Mouse (Mus musculus) stomach, embryonic 14.5 days (tissue): ENCODE data around the gene Sez6l. TPM values are rescaled to one million over a fixed set of nuclear protein-coding genes. Genes with fewer than 3 reads are reported as not detected.

Experiments used
- ATAC-seq: fragments of 200-750 bp; cut with Nextera tagmentation; 2 replicates; pipeline ENCODE4 v1.8.0; 2017; ENCODE audit warnings: low read depth, moderate TSS enrichment; ENCODE audit not compliant: insufficient number of reproducible peaks, insufficient read depth, low FRiP score
- H3K27ac ChIP-seq: fragments of 300-500 bp; sonication (generic); 2 replicates; pipeline ENCODE4 v1.5.1; 2014; ENCODE audit warnings: mild to moderate bottlenecking, low read length, moderate library complexity, mixed read lengths
- H3K27me3 ChIP-seq: fragments of 300-500 bp; sonication (generic); 2 replicates; pipeline ENCODE4 v1.6.1; 2014; ENCODE audit warnings: low read length, control low read depth, mixed read lengths; ENCODE audit not compliant: control insufficient read depth, insufficient read depth
- H3K36me3 ChIP-seq: fragments of 300-500 bp; sonication (generic); 2 replicates; pipeline ENCODE4 v1.6.1; 2014; ENCODE audit warnings: mild to moderate bottlenecking, control low read depth, low read length, moderate library complexity, mixed read lengths; ENCODE audit not compliant: control insufficient read depth, insufficient read depth
- H3K4me1 ChIP-seq: fragments of 300-500 bp; sonication (generic); 2 replicates; pipeline ENCODE4 v1.6.1; 2014; ENCODE audit warnings: low read length, control low read depth, mixed read lengths; ENCODE audit not compliant: control insufficient read depth, insufficient read depth
- H3K4me2 ChIP-seq: fragments of 300-500 bp; sonication (generic); replicated peaks from 2 replicates; pipeline ENCODE4 v1.6.1; 2014; ENCODE audit warnings: low read depth, low read length, control low read depth
- H3K4me3 ChIP-seq: fragments of 300-500 bp; sonication (generic); 2 replicates; pipeline ENCODE4 v1.5.1; 2014; ENCODE audit warnings: low read depth, low read length, control low read depth
- H3K9ac ChIP-seq: fragments of 300-500 bp; sonication (generic); replicated peaks from 2 replicates; pipeline ENCODE4 v1.6.1; 2014; ENCODE audit warnings: low read depth, mild to moderate bottlenecking, control low read depth, low read length, moderate library complexity, mixed read lengths
- H3K9me3 ChIP-seq: fragments of 300-500 bp; sonication (generic); 2 replicates; pipeline ENCODE4 v1.6.1; 2016; ENCODE audit warnings: low read depth, low read length, control low read depth; ENCODE audit not compliant: control insufficient read depth
- WGBS: fragments of 180-500 bp; shearing (Covaris S2); extraction: QIAGEN DNeasy Blood & Tissue Kit; methylation state at CpG from one replicate; pipeline ENCODE4 v1.1.7; 2014; 5-methylcytosine and 5-hydroxymethylcytosine counted together
- polyA plus RNA-seq: library from polyadenylated mRNA; unstranded; fragments of >200 nt; fragmentation: Nextera tagmentation; extraction: Ambion mirVana; gene quantifications from 2 replicates; pipeline ENCODE4 v1.2.1, GENCODE M21; 2014

Sez6l gene
- polyA plus RNA-seq, 1 experiment from 2014 or later: 2.3 TPM

GRCm38 (mm10) chr5:112394779-112395443 is 182.1 kb downstream of the Sez6l start, which contains the start of gene Asphd2:
Gene Asphd2, minus strand, starts transcription at chr5:112394866.
- Histone ChIP-seq H3K36me3 (no peaks in the 10 kb centered on the region), H3K4me3 (peak within 1 kb of the TSS; percentile 33), H3K27me3 (no peaks in the 10 kb centered on the region), H3K9ac (peak within 1 kb of the TSS; percentile 4; the same call in 1 of the 2 replicates), H3K4me2 (peak within 1 kb of the TSS; percentile 68), H3K9me3 (no peaks in the 10 kb centered on the region), H3K27ac (peak within 1 kb of the TSS; percentile 62; the same call in 1 of the 2 replicates), H3K4me1 (no peaks in the 10 kb centered on the region)
- under 1% methylated on average over 62 of the region's 67 CpGs for WGBS
- ATAC-seq: peak; percentile 85

DNA sequence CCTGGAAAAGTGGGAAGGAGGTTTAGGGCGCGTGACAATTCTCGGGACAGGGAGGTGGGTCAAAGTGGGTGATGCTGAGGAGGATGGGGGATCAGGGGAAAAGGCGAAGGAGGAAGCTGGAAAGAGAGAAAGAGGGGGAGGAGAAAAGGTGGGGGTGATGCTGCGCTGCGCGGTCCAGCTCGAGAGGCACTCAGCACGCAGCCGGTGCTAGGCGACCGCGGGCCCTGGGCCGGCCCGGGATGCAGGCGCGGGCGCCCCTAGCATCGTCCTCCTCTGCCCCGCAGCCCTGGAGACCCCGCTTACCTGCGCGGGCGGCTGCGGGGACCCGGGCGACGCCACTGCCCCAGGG is 182.6 kb downstream of the Sez6l start:
- no peaks in the 10 kb centered on the region for H3K27me3 ChIP-seq
- no peaks in the 10 kb centered on the region for H3K4me1 ChIP-seq
- H3K4me3 ChIP-seq: peak overlapping the region; percentile 33
- H3K27ac ChIP-seq: no peak overlapping the region
- 0 out of 2 replicates have a peak, but pooled peaks cover 2% of the 10 kb centered on the region for H3K36me3 ChIP-seq
- ATAC-seq: peak; percentile 68; the same call in 1 of the 2 replicates
- peak overlapping the region; percentile 68 for H3K4me2 ChIP-seq
- no peaks in the 10 kb centered on the region for H3K9me3 ChIP-seq
- peak overlapping the region; percentile 4; the same call in 1 of the 2 replicates for H3K9ac ChIP-seq
- 0% methylated on average over 24 of the region's 28 CpGs for WGBS

- ATAC-seq: peak; percentile 23; the same call in 1 of the 2 replicates
- peaks cover 2% of the 10 kb centered on the region; the same call in 1 of the 2 replicates for H3K36me3 ChIP-seq
- H3K9me3 ChIP-seq: no peaks in the 10 kb centered on the region
- no peaks in the 10 kb centered on the region for H3K27me3 ChIP-seq
- no peaks in the 10 kb centered on the region for H3K4me1 ChIP-seq
- H3K4me3 ChIP-seq: peak overlapping the region; percentile 33
- H3K27ac ChIP-seq: no peak overlapping the region
- peak overlapping the region; percentile 68 for H3K4me2 ChIP-seq
- no peak overlapping the region; the same call in 1 of the 2 replicates for H3K9ac ChIP-seq
- WGBS: 12% methylated on average over 18 of the region's 18 CpGs
Observed at GRCm38 (mm10) chr5:112393741-112394414, 183.1 kb downstream of the Sez6l start.

DNA sequence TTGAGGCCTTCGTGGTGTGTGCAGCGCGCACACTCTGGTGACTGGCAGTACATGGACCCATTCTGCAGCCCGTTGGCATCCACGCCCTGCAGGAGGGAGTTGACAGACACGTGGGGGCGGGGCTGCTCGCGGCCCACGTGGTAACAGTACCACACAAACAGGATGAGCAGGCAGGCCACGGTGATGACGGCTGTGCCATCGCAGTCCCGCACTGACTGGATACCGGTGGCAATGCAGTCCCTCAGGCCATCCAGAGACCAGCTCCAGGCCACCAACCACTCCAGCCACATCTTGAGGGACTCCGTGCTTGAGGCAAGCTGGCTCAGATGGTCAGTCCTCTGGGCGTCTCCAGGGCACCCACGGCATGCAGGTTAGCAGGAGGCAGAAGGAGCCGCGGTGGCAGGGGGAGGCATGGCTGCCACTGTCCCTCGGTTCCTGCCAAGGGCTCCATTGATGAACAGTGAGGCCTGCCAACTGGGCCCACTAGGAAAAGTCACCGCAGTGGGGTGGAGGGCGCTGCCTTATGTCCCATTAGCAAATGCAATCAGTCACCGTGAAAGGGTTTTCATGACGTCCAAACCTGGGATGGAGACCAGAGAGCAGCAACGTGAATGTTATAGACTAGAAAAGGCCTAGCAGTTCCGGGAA is 185.2 kb downstream of the Sez6l start:
- no peak overlapping the region for H3K4me2 ChIP-seq
- no peak overlapping the region for H3K27ac ChIP-seq
- WGBS: 64% methylated on average over 27 of the region's 27 CpGs
- ATAC-seq: no peak
- peaks cover 2% of the 10 kb centered on the region; the same call in 1 of the 2 replicates for H3K36me3 ChIP-seq
- H3K27me3 ChIP-seq: no peaks in the 10 kb centered on the region
- H3K4me1 ChIP-seq: no peaks in the 10 kb centered on the region
- no peak overlapping the region for H3K4me3 ChIP-seq
- H3K9ac ChIP-seq: no peak overlapping the region
- no peaks in the 10 kb centered on the region for H3K9me3 ChIP-seq

- Histone ChIP-seq H3K9me3 (no peaks in the 10 kb centered on the region), H3K27ac (no peak overlapping the region), H3K4me2 (no peak overlapping the region), H3K4me3 (no peak overlapping the region), H3K9ac (no peak overlapping the region), H3K27me3 (no peaks in the 10 kb centered on the region), H3K36me3 (peaks cover 2% of the 10 kb centered on the region; the same call in 1 of the 2 replicates), H3K4me1 (no peaks in the 10 kb centered on the region)
- WGBS: 51% methylated on average over 16 of the region's 16 CpGs
- no peak for ATAC-seq
Observed at GRCm38 (mm10) chr5:112391002-112391401, 186.0 kb downstream of the Sez6l start.

DNA sequence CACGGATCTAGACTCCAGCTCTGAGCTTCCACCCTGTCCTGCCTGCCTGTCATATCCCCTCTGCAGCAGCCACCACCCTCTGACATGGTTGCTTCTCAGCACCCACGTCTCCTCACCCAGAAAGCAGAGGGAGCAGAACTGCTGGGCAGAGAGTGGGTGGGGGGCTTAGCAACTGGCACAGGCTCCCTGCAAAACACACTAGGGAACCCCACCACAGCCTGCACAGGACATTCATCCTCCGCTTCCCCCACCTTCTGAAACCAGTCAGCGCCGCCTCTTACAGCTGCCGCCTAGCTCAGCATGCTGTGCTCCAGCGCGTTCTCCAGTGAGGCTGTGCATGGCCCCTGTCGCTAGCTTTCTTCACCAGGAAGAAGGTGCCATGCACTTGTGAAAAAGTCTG is 187.6 kb downstream of the Sez6l start:
- Histone ChIP-seq H3K27me3 (no peaks in the 10 kb centered on the region), H3K9me3 (no peaks in the 10 kb centered on the region), H3K4me1 (no peaks in the 10 kb centered on the region), H3K27ac (no peak overlapping the region), H3K4me2 (no peak overlapping the region), H3K4me3 (no peak overlapping the region), H3K9ac (no peak overlapping the region), H3K36me3 (peaks cover 2% of the 10 kb centered on the region; the same call in 1 of the 2 replicates)
- WGBS: 84% methylated on average over 9 of the region's 9 CpGs
- ATAC-seq: no peak

DNA sequence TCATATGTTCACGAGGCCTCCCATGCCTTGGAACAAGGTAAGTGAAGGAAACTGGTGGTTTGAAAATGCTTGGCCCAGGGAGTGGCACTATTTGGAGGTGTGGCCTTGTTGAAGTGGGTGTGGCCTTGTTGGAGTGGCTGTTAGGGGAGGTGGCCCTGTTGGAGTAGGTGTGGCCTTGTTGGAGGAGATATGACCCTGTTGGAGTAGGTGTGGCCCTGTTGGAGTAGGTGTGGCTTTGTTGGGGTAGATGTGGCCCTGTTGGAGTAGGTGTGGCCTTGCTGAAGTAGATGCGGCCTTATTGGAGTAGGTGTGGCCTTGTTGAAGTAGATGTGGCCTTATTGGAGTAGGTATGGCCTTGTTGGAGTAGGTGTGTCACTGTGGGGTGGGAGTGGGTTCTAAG is 191.0 kb downstream of the Sez6l start:
- H3K9me3 ChIP-seq: no peaks in the 10 kb centered on the region
- H3K27me3 ChIP-seq: no peaks in the 10 kb centered on the region
- no peaks in the 10 kb centered on the region for H3K4me1 ChIP-seq
- ATAC-seq: 0 out of 2 replicates have a peak, but pooled peaks have one; percentile 46
- peaks cover 2% of the 10 kb centered on the region; the same call in 1 of the 2 replicates for H3K36me3 ChIP-seq
- H3K9ac ChIP-seq: no peak overlapping the region
- H3K27ac ChIP-seq: no peak overlapping the region
- H3K4me2 ChIP-seq: no peak overlapping the region
- WGBS: 65% methylated on average over 2 of the region's 2 CpGs
- no peak overlapping the region for H3K4me3 ChIP-seq

DNA sequence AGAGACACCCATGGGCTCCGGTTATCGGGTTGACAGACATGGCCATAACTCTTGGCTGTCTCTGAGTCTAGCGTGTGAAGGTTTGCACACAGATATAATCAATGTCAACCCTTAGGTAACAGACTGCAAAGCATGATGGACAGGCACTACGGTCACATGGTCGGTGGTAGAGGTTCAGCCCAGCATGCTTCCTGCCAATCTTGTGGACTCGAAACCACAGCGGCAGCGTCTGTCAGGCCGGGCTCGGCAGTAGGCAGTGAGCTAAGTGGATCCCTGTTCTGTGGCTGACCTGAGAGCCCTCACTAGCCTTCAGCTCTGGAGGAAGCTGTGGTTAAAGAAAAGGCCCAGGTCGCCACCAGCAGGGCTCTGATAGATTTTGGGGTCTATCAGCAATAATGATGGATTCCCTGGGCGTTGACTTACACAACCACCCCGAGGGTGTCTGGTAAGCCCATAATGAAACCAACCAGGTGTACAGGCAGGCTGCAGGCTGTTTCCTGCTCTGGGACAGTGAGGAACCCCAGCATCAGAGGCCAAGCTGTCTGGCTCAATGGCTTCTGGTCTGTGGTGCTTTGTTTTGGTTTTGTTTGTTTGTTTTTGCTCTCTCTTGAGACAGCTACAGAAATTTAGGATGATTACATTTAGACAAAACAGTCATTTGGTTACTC is 192.0 kb downstream of the Sez6l start:
- 87% methylated on average over 13 of the region's 13 CpGs for WGBS
- H3K27me3 ChIP-seq: no peaks in the 10 kb centered on the region
- no peaks in the 10 kb centered on the region for H3K9me3 ChIP-seq
- no peak overlapping the region for H3K4me2 ChIP-seq
- H3K4me1 ChIP-seq: no peaks in the 10 kb centered on the region
- H3K4me3 ChIP-seq: no peak overlapping the region
- peaks cover 2% of the 10 kb centered on the region; the same call in 1 of the 2 replicates for H3K36me3 ChIP-seq
- H3K9ac ChIP-seq: no peak overlapping the region
- H3K27ac ChIP-seq: no peak overlapping the region
- no peak for ATAC-seq
